Mouse (Mus musculus) small intestine, adult 2 months (tissue): ENCODE data around the gene Rab30.

ENCODE experiments used
- CTCF ChIP-seq: fragments of 200-500 bp; IDR thresholded peaks from 2 replicates; pipeline ENCODE4 v1.5.1; 2012; ENCODE audit warnings: low read depth, mild to moderate bottlenecking, control low read depth, inconsistent platforms, low read length, moderate library complexity, mixed read lengths; ENCODE audit not compliant: insufficient replicate concordance, insufficient read length; ENCODE audit errors: extremely low read depth
- POLR2A ChIP-seq: fragments of 200-500 bp; IDR thresholded peaks from 2 replicates; pipeline ENCODE4 v1.6.1; 2012; ENCODE audit warnings: low read depth, mild to moderate bottlenecking, control low read depth, inconsistent platforms, low read length, moderate library complexity

GRCm38 (mm10) chr7:92730465-92730864, 10.9 kb upstream of the Rab30 start:
- TF ChIP-seq CTCF, result no peak
- TF ChIP-seq POLR2A, result no peak
